Mouse (Mus musculus): Measurements from ENCODE around the gene Adamtsl4. TPM values are rescaled to one million over a fixed set of nuclear protein-coding genes. Genes with fewer than 3 reads are reported as not detected.
A peak's percentile ranks its signal among the peaks of the same experiment; 100 is the strongest.

Gene Adamtsl4
- polyA plus RNA-seq, 1 experiment from 2014 or later: 0.80 TPM

GRCm38 (mm10) chr3:95663486-95663885 is 24.2 kb downstream of the Adamtsl4 start:
- H3K9ac ChIP-seq (replicated peaks; ENCODE audit: low read length): no peak overlapping the region
- no peak for DNase-seq
- H3K36me3 ChIP-seq (ENCODE audit: control insufficient read depth, insufficient read depth, low read length): peaks cover 44% of the 10 kb centered on the region
- no peak overlapping the region for H3K4me3 ChIP-seq (replicated peaks; ENCODE audit: low read depth, low read length)
- no peaks in the 10 kb centered on the region for H3K9me3 ChIP-seq (ENCODE audit: control insufficient read depth, low read length)
- ATAC-seq (ENCODE audit: low FRiP score, low TSS enrichment): no peak
- H3K4me2 ChIP-seq (ENCODE audit: low read length): no peak overlapping the region
- H3K4me1 ChIP-seq (ENCODE audit: control insufficient read depth, insufficient read depth, low read length): peaks cover 30% of the 10 kb centered on the region
- H3K27ac ChIP-seq (replicated peaks; ENCODE audit: low read depth, low read length): no peak overlapping the region
- WGBS: 96% methylated on average over 2 of the region's 2 CpGs
- no peaks in the 10 kb centered on the region for H3K27me3 ChIP-seq (ENCODE audit: control insufficient read depth, insufficient read depth, low read length)

- ATAC-seq (ENCODE audit: low FRiP score, low TSS enrichment): no peak
- H3K9ac ChIP-seq (replicated peaks; ENCODE audit: low read length): no peak overlapping the region
- WGBS: 84% methylated on average over 7 of the region's 7 CpGs
These were observed 24.8 kb downstream of the Adamtsl4 start for GRCm38 (mm10) chr3:95662724-95663449.

DNA sequence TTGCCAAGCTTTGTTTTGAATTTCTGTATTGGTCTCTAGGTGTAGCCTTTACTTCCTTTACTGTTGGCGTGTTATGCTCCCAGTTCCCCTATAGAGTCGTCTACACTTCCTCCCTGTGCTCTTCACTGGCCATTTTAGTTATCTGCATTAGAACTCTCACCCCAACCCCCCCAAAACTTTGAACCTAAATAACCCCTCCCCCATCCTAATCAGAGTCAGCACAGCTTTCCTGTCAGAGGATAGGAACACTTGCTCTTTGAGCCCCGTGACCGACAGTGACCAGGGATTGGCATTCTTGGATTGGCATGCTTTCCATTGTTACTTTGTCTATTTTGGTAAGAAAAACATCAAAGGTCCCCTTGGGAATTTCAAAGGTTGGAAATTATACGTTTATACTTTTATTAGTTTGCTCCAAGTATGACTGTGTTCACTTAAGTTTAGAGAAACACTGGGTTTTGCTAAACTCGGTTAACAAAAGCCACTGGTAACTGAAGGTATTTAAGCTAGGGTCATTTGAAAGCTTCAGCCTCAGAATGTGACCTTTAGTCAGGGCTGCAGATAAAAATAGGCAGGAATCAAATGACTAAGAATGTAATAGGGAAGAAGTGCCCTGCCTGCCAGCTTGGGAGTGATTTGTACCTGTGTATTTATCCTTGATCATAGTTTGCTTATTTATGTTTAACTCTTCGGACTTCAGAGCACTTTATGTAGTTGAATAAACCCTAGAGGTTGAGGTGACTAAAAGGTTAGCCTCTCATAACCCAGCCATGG is 25.6 kb downstream of the Adamtsl4 start:
- peak overlapping the region; percentile 98 for H3K4me2 ChIP-seq (ENCODE audit: low read length)
- H3K4me1 ChIP-seq (ENCODE audit: control insufficient read depth, insufficient read depth, low read length): peaks cover 31% of the 10 kb centered on the region
- no peak for DNase-seq
- no peak overlapping the region for H3K27ac ChIP-seq (replicated peaks; ENCODE audit: low read depth, low read length)
- ATAC-seq (ENCODE audit: low FRiP score, low TSS enrichment): no peak
- H3K27me3 ChIP-seq (ENCODE audit: control insufficient read depth, insufficient read depth, low read length): no peaks in the 10 kb centered on the region
- H3K36me3 ChIP-seq (ENCODE audit: control insufficient read depth, insufficient read depth, low read length): peaks cover 44% of the 10 kb centered on the region
- WGBS: 66% methylated on average over 7 of the region's 7 CpGs
- no peak overlapping the region for H3K4me3 ChIP-seq (replicated peaks; ENCODE audit: low read depth, low read length)
- no peak overlapping the region for H3K9ac ChIP-seq (replicated peaks; ENCODE audit: low read length)
- no peaks in the 10 kb centered on the region for H3K9me3 ChIP-seq (ENCODE audit: control insufficient read depth, low read length)

More at GRCm38 (mm10) chr3:95662724-95663449, 24.8 kb downstream of the Adamtsl4 start:
- H3K4me1 ChIP-seq (ENCODE audit: control insufficient read depth, insufficient read depth, low read length): peaks cover 27% of the 10 kb centered on the region
- peaks cover 44% of the 10 kb centered on the region for H3K36me3 ChIP-seq (ENCODE audit: control insufficient read depth, insufficient read depth, low read length)
- no peak overlapping the region for H3K27ac ChIP-seq (replicated peaks; ENCODE audit: low read depth, low read length)
- H3K9me3 ChIP-seq (ENCODE audit: control insufficient read depth, low read length): no peaks in the 10 kb centered on the region
- H3K4me2 ChIP-seq (ENCODE audit: low read length): peak overlapping the region; percentile 98; the same call in 1 of the 2 replicates
- H3K27me3 ChIP-seq (ENCODE audit: control insufficient read depth, insufficient read depth, low read length): no peaks in the 10 kb centered on the region
- no peak for DNase-seq
- H3K4me3 ChIP-seq (replicated peaks; ENCODE audit: low read depth, low read length): no peak overlapping the region

GRCm38 (mm10) chr3:95660788-95661478 is 26.8 kb downstream of the Adamtsl4 start:
- Histone ChIP-seq H3K27me3 (ENCODE audit: control insufficient read depth, insufficient read depth, low read length) (no peaks in the 10 kb centered on the region), H3K27ac (replicated peaks; ENCODE audit: low read depth, low read length) (no peak overlapping the region), H3K4me3 (replicated peaks; ENCODE audit: low read depth, low read length) (peak overlapping the region; percentile 96), H3K4me1 (ENCODE audit: control insufficient read depth, insufficient read depth, low read length) (peaks cover 31% of the 10 kb centered on the region), H3K36me3 (ENCODE audit: control insufficient read depth, insufficient read depth, low read length) (peaks cover 44% of the 10 kb centered on the region), H3K4me2 (ENCODE audit: low read length) (peak overlapping the region; percentile 98), H3K9me3 (ENCODE audit: control insufficient read depth, low read length) (no peaks in the 10 kb centered on the region), H3K9ac (replicated peaks; ENCODE audit: low read length) (peak overlapping the region; percentile 98)
- 68% methylated on average over 2 of the region's 2 CpGs for WGBS
- ATAC-seq (ENCODE audit: low FRiP score, low TSS enrichment) (no peak), DNase-seq (no peak)

DNA sequence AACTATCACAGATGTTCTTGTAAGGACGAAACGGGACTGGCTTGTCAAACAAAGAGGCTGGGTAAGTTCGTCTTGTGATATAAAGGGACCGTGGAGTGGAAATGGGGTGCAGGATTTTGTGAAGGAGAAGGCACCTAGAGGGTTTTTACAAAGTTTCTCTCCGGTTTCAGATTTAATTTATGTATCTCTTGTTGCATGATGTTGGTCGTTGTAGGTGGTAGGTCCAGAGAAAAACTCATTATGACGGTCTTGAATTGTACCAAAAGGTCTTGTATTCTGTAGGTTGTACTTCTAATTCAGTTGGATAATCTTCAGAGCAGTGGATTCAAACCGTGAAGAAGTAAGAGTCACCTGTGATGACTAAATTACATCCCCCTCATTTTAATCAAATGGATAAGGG is 27.8 kb downstream of the Adamtsl4 start:
- H3K9me3 ChIP-seq (ENCODE audit: control insufficient read depth, low read length): no peaks in the 10 kb centered on the region
- H3K9ac ChIP-seq (replicated peaks; ENCODE audit: low read length): peak overlapping the region; percentile 98
- peaks cover 31% of the 10 kb centered on the region for H3K4me1 ChIP-seq (ENCODE audit: control insufficient read depth, insufficient read depth, low read length)
- 2% methylated on average over 8 of the region's 8 CpGs for WGBS
- peak overlapping the region; percentile 96 for H3K4me3 ChIP-seq (replicated peaks; ENCODE audit: low read depth, low read length)
- no peak for DNase-seq
- peaks cover 41% of the 10 kb centered on the region for H3K36me3 ChIP-seq (ENCODE audit: control insufficient read depth, insufficient read depth, low read length)
- peak overlapping the region; percentile 98 for H3K27ac ChIP-seq (replicated peaks; ENCODE audit: low read depth, low read length)
- no peaks in the 10 kb centered on the region for H3K27me3 ChIP-seq (ENCODE audit: control insufficient read depth, insufficient read depth, low read length)
- H3K4me2 ChIP-seq (ENCODE audit: low read length): peak overlapping the region; percentile 98
- no peak for ATAC-seq (ENCODE audit: low FRiP score, low TSS enrichment)

- DNase-seq: peak; percentile 79
- Histone ChIP-seq H3K4me3 (replicated peaks; ENCODE audit: low read depth, low read length) (peak overlapping the region; percentile 96), H3K36me3 (ENCODE audit: control insufficient read depth, insufficient read depth, low read length) (peaks cover 33% of the 10 kb centered on the region), H3K27me3 (ENCODE audit: control insufficient read depth, insufficient read depth, low read length) (no peaks in the 10 kb centered on the region), H3K9me3 (ENCODE audit: control insufficient read depth, low read length) (no peaks in the 10 kb centered on the region), H3K9ac (replicated peaks; ENCODE audit: low read length) (peak overlapping the region; percentile 98), H3K4me1 (ENCODE audit: control insufficient read depth, insufficient read depth, low read length) (peaks cover 31% of the 10 kb centered on the region), H3K27ac (replicated peaks; ENCODE audit: low read depth, low read length) (peak overlapping the region; percentile 98), H3K4me2 (ENCODE audit: low read length) (peak overlapping the region; percentile 98)
- under 1% methylated on average over 113 of the region's 113 CpGs for WGBS
- peak; percentile 68 for ATAC-seq (ENCODE audit: low FRiP score, low TSS enrichment)
These were observed 28.6 kb downstream of the Adamtsl4 start for GRCm38 (mm10) chr3:95658868-95659712.

DNA sequence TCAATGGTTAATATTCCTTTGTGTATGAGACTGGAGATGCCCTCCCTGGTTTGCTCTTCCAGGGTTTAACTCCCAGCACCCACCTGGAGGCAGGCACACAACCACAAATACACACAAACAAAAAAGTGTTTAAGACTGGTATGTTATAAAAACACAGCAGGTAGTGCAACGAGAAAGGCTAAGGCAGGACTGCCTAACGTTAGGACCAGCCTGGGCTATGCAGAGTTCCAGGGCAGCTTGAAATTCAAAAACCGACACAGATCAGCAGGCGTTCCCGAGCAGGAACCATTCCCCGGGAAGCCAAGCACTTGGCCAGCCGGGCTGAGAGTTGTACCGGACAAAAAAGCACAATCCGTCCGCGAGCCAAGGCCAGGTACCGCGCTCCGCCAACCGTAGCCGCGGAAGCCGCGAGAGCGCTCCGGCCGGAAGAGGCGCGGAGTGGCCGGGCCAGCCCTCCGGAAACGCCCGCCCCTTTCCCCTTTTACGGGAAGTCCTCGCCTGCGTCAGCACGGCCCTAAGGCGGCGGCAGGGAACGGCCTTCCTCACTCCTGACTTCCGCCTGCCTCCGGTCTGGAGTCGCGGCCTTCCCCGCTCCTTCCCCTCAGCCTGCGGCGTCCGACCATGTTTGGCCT is 29.4 kb downstream of the Adamtsl4 start, which contains the start of gene Mcl1:
TSS of gene Mcl1 (plus strand) at position 553 of the 632 bp plus-strand sequence.
- H3K27ac ChIP-seq (replicated peaks; ENCODE audit: low read depth, low read length): peak within 1 kb of the TSS; percentile 98
- H3K4me3 ChIP-seq (replicated peaks; ENCODE audit: low read depth, low read length): peak within 1 kb of the TSS; percentile 96
- H3K9me3 ChIP-seq (ENCODE audit: control insufficient read depth, low read length): no peaks in the 10 kb centered on the region
- H3K4me1 ChIP-seq (ENCODE audit: control insufficient read depth, insufficient read depth, low read length): peaks cover 31% of the 10 kb centered on the region
- H3K4me2 ChIP-seq (ENCODE audit: low read length): peak within 1 kb of the TSS; percentile 98
- H3K9ac ChIP-seq (replicated peaks; ENCODE audit: low read length): peak within 1 kb of the TSS; percentile 98
- no peaks in the 10 kb centered on the region for H3K27me3 ChIP-seq (ENCODE audit: control insufficient read depth, insufficient read depth, low read length)
- H3K36me3 ChIP-seq (ENCODE audit: control insufficient read depth, insufficient read depth, low read length): peaks cover 26% of the 10 kb centered on the region
- ATAC-seq (ENCODE audit: low FRiP score, low TSS enrichment) (peak; percentile 96), DNase-seq (peak; percentile 98)
- WGBS: under 1% methylated on average over 42 of the region's 43 CpGs

Measured in midbrain, embryonic 14.5 days (tissue).